Mouse (Mus musculus): ENCODE data around the gene Ccn2.

Gene Ccn2

GRCm38 (mm10) chr10:24595250-24596002 lies at the start of gene Ccn2:
TSS of gene Ccn2 (plus strand) at chr10:24595442.
- peak; percentile 91 for DNase-seq

- no peak for DNase-seq
Observed at GRCm38 (mm10) chr10:24552870-24553269, 42.4 kb upstream of the Ccn2 start.

GRCm38 (mm10) chr10:24554091-24554490 lies 41.2 kb upstream of the Ccn2 start:
- no peak for DNase-seq

- no peak for DNase-seq
Observed at GRCm38 (mm10) chr10:24558366-24558765, 36.9 kb upstream of the Ccn2 start.

- DNase-seq, result no peak
Observed at GRCm38 (mm10) chr10:24569691-24570420, 25.4 kb upstream of the Ccn2 start.

- no peak for DNase-seq
Observed at GRCm38 (mm10) chr10:24572044-24572960, 22.9 kb upstream of the Ccn2 start.

- DNase-seq, result no peak
Observed at GRCm38 (mm10) chr10:24573484-24573883, 21.8 kb upstream of the Ccn2 start.

GRCm38 (mm10) chr10:24581076-24581475 lies 14.2 kb upstream of the Ccn2 start:
- no peak for DNase-seq

GRCm38 (mm10) chr10:24588824-24589223 lies 6.4 kb upstream of the Ccn2 start:
- no peak for DNase-seq

- DNase-seq, result no peak
Observed at GRCm38 (mm10) chr10:24589238-24589637, 6.0 kb upstream of the Ccn2 start.

GRCm38 (mm10) chr10:24590546-24590945 lies 4.7 kb upstream of the Ccn2 start:
- DNase-seq, result no peak

- DNase-seq, result peak; percentile 92
Observed at GRCm38 (mm10) chr10:24591136-24591535, 4.1 kb upstream of the Ccn2 start.

- DNase-seq, result peak; percentile 33
Observed at GRCm38 (mm10) chr10:24591741-24592140, 3.5 kb upstream of the Ccn2 start.

- DNase-seq, result no peak
Observed at GRCm38 (mm10) chr10:24592318-24592717, 2.9 kb upstream of the Ccn2 start.

GRCm38 (mm10) chr10:24592969-24593368 lies 2.3 kb upstream of the Ccn2 start:
- DNase-seq, result no peak

- peak; percentile 20 for DNase-seq
Observed at GRCm38 (mm10) chr10:24593556-24593955, 1.7 kb upstream of the Ccn2 start.

GRCm38 (mm10) chr10:24596003-24596868 lies 994 bp downstream of the Ccn2 start:
- DNase-seq, result peak; percentile 74

GRCm38 (mm10) chr10:24596869-24597339 lies 1.7 kb downstream of the Ccn2 start:
- DNase-seq, result peak; percentile 75

GRCm38 (mm10) chr10:24597789-24598188 lies 2.5 kb downstream of the Ccn2 start:
- no peak for DNase-seq

GRCm38 (mm10) chr10:24598693-24599092 lies 3.5 kb downstream of the Ccn2 start:
- DNase-seq, result no peak

- peak; percentile 35 for DNase-seq
Observed at GRCm38 (mm10) chr10:24599802-24600201, 4.6 kb downstream of the Ccn2 start.

- no peak for DNase-seq
Observed at GRCm38 (mm10) chr10:24603035-24603434, 7.8 kb downstream of the Ccn2 start.

Measured in lung, postnatal 36 days (tissue).